Mouse (Mus musculus) embryo, embryonic 11.5 days (tissue): ENCODE measurements around the gene Fa2h.
A peak's percentile ranks its signal among the peaks of the same experiment; 100 is the strongest.

Source experiments
- DNase-seq: peaks from one replicate; pipeline ENCODE4 v3.0.0-alpha.2; 2012; ENCODE audit warnings: low read depth, low spot score

Gene Fa2h

DNA sequence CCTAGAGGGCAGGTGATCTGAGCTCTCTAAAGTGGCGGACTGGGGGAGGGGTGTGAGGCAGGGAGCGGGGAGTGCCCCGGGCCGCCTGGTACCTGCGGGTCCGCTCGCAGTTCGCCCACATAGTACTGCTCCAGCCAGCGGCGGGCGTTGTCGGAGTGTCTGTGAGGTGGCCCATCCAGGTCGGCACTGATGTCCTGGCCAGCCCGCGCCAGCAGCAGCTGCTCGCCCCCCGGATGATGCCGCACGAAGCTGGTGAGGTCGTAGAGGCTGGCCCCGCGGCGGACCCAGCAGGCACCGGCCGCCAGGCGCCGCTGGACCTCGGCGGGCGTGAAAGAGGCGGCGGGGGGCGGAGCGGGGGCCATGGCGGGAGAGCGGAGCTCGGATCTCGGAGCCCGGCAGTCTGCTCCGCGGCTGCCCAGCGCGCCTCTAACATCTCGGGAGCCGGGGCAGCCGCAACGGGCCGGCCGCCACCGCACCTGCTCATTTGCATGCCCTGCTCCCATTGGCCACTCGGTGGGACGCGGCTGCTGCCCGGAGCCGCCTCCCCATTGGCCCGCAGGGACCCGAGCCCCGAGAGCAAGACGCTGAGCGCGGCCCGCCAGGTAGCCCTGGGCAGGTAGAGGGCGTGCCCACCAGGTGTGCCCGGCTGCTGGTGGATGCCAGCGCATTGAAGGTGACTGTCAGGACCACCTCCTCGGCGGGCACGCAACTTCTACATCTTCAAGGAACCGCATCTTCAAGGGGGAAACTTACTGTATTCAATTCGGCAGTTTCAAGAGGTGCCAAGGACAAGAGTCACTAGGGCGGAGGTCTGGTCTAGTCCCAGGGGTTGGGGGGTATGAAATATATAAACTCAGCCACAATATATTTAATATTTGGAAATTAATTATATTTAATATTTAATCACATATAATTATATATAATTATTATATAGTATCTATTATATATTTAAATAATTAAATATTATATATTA lies at the start of gene Fa2h:
Fa2h (minus strand) TSS at position 434 of the 973 bp plus-strand sequence.
- peak; percentile 55 for DNase-seq

DNA sequence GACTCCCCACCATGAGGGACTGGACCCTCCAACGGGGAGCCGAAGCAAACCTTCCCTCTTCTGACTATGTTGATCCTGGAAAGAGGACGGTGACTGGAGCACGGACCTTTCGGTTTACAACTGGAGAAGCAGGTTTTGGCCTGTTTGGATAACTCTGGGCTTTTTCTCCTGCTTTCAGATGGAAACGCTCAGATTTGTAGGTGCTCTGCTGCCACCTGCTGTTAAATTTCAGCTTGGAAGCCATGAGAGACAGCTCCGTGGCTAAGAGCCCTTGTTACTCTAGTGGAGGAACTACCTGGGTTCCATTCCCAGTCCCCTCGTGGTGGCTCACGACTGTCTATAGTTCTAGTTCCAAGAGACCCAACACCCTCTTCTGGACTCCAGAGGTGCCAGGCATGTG lies 45.6 kb upstream of the Fa2h start:
- peak; percentile 61 for DNase-seq

DNA sequence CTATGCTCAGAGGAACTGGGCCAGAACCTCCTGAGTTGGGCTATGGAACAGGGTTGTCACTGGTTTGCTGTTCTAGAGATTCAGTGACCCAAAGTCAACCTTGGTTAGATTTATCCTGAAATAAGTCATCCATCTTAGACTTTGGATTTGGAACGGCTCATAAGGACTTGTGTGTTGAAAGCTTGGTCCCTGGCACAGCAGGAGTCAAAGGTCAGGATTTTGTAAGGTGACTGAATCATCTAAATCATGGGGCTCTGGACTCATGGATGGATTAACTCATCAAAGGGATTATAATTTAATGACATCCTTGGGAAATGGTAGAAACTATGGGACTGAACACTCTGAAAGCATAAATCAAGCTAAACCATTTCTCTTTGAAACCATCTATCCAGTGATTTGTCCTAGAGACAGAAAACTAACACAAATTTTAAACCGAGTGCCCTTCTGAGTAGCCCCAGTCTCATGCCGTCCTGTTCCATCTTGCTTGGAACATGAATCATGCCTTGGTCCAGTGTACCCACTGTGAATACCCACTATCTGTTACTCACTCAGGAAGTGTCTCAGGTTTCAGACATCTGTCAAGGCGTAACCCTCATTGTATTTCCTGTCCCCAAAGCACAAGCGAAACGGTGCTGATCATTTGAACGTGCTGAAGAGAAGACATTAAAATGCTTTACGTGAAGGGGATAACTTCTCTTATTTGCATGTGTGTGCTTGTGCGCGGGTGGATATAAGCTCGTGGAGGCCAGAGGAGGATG lies 41.6 kb upstream of the Fa2h start:
- no peak for DNase-seq

DNA sequence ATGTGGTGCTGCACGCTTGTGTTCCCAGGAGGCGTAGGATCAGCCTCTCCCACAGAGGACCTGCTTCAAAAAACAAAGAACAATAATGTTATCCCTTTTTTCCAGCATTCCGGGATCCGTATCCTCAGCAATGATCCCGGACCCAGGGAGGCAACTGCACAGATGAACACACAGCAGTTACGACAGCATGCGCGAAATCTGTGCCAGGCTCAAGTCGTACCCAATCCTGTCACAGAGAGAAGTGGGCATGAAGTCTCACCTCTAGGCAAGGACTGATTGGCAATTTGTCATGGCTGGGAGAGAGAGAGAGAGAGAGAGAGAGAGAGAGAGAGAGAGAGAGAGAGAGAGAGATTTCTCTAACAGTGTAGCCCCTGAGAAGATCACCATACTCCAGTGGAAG lies 31.0 kb upstream of the Fa2h start:
- DNase-seq: no peak

DNA sequence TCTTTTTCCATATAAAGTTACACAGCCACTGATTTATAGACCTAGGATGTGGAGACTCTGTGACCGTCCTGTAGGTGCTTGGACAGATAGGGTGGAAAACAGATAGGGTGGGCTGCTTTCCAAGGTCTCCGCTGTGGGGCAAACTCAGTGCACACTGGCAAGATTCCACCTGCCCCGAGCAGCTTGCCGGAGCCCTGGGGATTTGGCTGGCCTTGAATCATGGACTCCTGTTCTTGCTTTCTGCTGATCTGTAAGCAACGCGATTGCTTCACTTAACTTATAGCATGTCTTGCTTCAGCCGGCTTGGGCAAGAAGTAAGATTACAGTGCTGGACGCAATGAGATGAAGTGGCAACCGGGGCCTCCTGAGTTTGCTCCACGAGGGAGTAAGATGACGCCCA lies 30.6 kb upstream of the Fa2h start:
- no peak for DNase-seq

DNA sequence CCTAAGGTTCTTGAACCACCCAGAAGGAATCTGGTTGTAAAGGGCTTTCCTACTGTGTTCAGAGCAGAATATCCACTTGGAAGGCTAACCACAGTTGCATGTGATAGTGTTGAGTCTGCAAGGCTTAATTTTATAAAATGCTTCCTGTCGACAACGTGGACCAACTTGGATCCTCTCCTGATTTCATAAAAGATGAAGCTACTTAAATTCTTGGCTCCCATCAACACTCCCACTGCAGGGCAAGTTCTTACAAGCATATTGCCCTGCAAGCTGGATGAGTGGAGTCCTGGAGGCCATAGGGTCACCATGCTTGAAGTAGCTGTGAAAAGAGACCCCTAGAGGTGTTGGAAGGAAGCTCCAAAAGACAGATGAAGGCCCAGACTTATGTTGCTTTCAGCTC lies 29.0 kb upstream of the Fa2h start:
- DNase-seq: no peak

DNA sequence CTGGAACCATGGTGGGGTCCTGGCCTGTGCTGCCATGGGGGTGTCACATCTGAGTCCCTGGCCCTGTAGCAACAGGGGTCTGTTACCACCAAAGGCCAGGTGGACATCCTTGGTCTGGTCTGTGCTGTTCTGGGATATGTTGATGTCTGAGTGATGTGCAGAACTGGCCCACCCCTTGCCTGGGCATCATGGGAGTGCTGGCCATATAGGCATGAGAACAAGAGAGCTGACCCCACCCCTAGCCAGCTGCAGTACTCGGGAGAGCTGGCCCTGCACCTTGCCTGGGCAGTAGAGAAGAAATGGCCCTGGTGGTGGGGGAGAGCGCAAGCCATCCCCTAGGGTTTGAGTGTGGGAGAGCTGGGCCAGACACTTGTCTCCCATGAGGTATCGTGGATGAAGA lies 25.5 kb upstream of the Fa2h start:
- DNase-seq: no peak

DNA sequence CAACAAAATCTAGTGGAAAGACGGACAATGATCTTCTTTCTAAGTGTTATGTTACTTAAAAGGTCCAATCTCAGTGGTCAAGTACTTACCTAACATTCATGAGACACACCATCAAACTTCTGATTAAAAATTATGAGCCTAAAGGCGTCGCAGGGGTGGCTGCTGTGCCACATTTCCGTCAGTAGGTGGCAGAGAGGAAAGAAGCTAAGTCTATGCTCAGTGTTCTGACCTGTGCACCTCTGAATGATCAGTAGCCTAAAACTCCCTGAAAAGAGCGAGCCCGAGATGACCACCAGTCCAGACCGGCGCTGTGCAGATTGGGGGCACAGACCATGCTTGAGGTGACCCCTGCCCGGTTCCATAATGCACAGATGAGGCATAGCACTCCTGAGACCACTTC lies 25.0 kb upstream of the Fa2h start:
- no peak for DNase-seq

DNA sequence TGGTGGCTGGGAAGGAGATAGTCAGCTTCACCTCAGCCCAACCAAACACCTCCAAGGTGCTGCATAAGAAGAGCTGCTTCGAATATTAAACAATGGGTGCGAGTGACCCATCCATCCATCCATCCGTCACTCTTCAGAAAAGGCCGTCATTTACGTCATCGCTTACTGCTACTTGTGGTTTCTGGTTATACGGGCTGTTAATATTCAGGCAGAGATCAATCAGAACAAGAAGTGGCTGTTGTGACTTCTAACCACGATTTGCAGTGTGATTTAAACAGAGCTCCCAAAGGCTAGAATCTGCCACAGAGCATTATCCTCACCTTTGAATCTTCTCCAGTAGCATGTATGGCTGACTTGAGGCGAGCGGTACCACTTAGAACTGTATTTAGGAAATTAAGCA lies 23.6 kb upstream of the Fa2h start:
- DNase-seq: no peak

DNA sequence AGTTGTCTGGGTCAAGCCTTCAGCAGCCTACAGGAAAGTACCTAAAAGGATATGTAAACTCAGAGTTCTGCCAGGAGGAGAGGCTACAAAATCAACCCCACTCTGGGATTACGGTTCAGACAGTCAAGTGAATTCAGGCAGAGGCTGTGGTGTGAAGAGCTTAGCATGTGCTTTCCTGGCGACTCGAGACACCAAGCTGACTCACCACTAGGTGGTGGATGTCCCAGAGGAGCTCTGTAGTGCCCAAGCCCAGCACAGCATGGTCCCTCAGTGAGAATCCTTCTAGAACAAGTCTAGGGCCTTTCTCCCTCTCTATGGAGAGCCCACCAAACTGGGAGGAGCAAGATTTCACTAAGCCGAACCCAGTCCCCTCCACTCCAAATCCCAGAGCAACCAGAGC lies 9.8 kb upstream of the Fa2h start:
- no peak for DNase-seq

DNA sequence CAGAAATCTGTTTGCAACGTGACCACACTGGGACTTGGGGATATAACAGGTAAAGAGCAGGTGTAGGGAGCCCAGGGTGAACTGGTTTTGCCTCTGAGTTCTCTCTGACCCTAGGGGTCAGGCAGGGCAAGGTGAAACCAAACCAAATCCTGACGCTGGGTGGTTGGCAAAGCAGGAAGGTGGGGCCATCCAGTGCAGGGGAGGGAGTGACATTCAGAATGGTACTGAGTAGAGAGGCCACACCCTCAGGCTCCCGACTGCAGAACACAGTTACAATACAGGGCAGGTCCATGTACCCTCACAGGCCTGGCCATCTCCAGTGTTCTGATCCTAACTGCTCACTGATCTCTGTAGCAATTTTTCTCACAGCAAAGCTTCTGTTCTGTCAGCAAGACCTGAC lies 2.4 kb downstream of the Fa2h start:
- DNase-seq: no peak

DNA sequence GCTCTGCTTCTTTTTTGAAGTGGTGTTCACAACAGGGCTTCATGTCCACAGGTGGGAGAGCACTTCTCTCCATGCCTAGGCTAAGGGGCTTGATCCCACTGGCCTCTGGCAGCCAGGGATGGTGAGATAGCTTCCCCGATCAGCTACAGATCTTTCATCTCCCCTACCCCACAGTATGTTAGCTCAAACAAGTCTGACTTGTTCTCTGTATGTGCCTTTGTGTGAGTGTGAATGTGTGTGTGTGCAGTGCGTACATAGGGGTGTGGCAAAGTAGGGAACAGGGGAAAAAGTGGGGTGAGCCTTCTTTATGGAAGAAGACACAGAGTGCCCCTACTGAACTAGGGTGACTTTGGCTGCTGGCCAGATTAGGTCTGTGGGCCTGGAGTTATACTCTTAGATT lies 2.8 kb downstream of the Fa2h start:
- no peak for DNase-seq

DNA sequence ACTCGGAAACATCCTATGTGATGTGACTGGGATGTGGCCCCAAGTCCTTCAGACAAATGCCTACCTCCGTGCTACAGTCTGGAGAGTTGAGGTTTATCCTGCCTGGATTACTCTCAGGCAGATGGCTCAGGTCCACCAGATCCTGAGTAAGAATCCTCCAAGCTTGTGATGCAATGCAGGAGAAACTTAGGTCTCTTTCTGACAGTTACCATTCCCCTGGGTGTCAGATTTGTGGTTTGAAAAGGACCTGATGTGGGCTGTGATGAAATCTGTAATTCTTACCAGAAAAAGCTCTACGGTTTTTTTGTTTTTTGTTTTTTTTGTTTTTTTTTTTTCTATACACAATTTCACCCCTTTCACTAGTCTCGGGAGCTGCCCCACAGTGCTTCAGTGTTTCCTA lies 4.0 kb downstream of the Fa2h start:
- DNase-seq: no peak

DNA sequence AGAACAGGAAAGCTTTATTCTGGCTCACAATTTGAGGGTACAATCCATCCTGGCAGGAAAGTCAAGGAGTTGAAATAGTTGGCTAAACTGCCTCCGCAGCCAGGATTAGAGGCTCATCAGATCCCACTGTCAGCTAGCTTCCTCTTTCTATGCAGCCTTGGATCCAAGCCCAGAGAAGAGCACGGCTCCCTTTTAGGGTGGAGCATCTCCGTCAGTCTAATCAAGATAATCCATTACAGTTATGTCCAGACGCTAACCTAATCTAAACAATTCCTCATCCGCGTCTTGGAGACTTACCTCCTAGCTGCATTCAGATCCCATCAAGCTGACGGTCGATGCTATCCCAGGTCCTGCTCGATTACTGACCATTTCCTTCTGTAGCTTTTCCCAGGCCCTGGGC lies 7.7 kb downstream of the Fa2h start:
- no peak for DNase-seq

DNA sequence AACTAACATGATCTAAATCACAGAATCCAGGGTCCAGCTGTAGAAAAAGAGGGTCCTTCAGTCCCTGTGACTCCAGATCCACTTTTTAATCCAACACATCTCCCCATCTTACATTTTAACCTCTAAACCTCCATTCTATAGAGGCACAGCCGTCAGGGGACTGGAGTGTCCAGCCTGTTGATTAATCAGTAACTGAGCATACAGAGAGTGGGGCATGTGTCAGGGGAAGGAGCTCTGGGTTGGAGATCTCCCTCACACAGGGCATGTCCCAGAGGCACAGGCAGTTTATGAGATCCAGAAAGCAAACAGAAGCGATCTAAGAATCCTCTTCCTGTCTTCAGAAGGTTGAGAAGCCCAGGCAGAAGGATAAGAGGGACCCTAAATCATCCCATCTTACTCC lies 9.0 kb downstream of the Fa2h start:
- DNase-seq: no peak

DNA sequence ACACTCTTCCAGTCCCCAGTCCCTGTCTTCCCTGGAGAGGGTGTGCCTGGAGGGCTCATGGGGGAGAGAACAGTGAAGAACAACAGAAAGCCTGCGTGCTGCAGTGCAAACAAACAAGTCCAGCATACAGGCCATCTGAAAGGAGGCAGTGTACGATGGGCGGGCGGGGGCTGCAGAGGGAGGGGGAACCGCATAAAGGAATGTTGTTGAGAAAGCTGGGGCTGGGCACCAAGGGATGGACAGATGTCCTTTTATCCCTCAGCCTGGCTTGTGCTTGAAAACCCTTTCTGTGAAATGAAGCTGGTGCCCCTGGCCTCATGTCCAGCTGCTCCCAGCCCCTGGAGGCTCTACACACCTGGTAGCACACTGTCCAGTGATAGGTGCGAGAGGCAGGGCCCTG lies 18.4 kb downstream of the Fa2h start:
- no peak for DNase-seq

DNA sequence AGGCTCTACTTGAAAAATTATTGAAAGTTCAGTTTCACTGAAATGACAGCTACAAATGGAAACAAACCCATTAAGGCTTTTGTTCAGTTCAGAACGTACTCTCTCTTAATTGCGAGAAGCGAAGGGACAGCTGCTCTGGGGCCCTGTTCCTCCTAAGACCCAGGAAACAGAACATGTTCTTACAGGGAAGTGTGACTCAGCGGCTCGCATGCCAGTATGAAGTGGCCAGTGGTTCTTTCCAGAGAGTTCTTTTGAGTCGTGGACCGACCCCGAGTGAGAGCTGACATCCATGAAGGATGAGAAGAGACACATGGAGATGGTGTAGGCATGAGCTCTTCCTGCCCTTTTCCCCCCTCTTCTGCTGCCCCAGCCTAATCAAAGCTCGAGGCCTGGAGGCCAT lies 23.9 kb downstream of the Fa2h start:
- DNase-seq: no peak

DNA sequence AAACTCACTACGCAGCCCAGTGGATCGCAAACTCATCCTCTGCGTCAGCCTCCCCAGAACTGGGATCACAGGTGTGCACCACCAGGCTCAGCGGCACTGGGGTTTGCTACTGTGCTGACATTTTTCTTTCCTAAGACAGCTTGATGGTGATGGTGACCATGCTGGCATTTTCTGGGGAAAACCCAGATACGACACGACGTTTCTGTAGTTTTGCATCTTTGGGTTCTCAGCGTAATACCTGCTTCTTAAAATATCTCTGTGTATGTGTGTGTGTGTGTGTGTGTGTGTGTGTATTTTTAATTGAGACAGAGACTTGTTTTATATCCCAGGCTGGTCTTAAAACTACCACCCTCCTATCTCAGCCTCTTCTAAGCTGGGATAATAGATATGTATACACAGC lies 26.3 kb downstream of the Fa2h start:
- no peak for DNase-seq

DNA sequence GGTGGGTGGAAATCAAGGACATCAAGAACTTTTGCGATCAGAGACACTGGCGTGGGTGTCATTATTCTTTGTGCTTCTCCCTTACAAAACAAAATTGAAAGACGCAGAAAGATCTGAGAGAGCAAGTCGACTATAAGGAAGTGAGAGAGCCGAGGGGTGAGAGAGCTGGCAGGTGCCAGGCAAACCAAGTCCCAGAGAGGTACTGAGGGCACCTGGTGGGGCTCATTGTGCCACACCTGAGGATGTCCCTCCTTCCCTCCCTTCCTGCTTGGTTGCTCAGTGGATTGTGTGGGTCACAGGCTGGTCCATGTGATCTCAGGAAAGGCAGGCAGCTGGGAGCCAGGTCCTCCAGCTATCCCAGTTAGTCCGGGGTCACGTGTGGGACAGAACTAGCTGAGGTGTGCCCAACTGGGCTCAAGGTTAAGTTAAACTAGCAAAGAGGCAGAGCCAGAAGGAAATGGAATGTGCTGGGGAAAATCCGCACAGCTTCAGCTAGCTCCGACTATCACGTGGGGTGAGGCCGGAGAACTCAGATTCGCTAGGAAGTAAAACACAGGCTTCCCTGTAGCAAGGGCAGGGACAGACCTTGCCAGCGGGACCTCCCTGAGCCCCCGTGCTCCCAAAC lies 26.9 kb downstream of the Fa2h start:
- no peak for DNase-seq

DNA sequence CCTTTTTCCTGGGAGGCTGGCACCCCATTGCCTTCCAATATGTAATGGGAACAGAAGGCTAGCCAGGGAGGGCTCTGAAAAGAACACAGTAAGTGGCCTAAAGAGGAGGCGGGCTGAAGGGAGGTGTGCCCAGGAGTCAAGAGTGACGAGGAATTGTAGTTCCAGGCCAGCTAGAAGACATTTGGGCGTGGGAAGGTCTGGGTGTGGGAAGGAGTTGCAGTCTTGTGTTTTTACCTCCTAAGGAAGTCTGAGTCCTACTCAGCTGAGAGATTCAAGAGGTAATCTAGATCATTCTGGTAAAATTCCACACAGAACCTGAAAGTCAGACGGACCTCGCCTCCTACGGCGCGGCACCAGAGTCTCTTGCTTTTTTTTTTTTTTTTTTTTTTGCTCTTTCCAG lies 30.1 kb downstream of the Fa2h start:
- no peak for DNase-seq

DNA sequence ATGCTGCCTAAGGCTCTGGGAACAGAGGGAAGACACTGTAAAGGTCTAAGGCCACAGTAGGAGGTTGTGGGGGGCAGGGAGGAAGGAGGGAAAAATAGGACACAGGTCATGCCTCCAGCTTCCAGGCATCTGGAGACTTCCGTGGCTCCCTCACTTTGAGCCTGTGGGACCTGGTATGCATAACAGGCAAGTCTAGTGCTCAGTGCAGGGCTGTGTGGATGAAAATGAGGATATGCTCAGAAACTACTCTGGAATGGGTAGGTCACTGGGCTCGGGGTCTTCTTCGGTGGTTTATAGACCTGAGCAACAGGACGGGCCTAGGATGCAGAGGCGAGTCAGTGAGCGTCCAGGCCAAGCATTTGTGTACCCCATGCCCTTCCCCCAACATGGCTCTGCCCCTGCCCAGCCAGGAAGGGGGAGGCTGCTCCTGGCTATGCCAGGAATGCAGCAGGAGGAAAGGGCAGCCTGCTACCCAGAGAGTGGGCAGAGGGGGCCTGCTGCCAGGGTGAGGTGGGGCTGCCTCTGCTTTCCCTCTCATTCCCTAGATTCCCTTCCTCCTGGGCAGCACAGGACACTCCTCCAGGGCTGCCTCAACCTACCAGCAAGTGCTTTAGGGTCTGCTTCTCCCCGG lies 32.9 kb downstream of the Fa2h start:
- no peak for DNase-seq

DNA sequence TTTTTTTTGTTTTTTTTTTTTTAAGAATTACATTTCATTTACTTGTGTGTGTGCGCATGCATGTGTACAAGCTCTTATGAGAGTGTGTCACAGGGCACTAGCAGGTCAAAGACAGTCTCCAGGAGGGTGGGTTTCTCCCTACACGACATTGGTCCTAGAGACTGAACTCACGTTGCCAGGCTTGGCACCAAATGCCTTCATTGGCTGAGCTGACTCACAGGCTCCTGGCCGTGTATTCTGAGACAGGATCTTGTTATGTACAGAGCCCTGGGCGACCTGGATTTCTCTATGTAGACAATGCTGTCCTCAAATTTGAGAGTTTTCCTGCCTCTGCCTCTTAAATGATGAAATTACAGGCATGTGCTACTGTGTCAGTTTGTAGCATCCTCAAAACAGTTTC lies 33.7 kb downstream of the Fa2h start:
- no peak for DNase-seq
